Mouse (Mus musculus) heart, postnatal 36 days (tissue): ENCODE measurements around the gene Imp3. TPM values are rescaled to one million over a fixed set of nuclear protein-coding genes. Genes with fewer than 3 reads are reported as not detected.
A peak's percentile ranks its signal among the peaks of the same experiment; 100 is the strongest.
"Not testable (repeated sequence)": the region's sequence is repeated elsewhere in the genome, so short reads cannot be mapped to it uniquely, and the experiment has no call there.

Experiments used
- DNase-seq, 2 experiments: peaks; one replicate each; pipeline ENCODE4 v3.0.0; 2021 to 2022
- intact Hi-C: fragments of 180-260 bp; cut with DNase I; formaldehyde crosslinking; loops from one replicate; pipeline ENCODE4 v1.15.1; 2025
- total RNA-seq, 2 experiments: library from RNA; stranded (reverse); gene quantifications; 2 replicates each; pipeline ENCODE4 v1.2.3; 2021

Gene Imp3
- total RNA-seq = 10 to 100 TPM; 55.1 to 60.7 TPM

DNA sequence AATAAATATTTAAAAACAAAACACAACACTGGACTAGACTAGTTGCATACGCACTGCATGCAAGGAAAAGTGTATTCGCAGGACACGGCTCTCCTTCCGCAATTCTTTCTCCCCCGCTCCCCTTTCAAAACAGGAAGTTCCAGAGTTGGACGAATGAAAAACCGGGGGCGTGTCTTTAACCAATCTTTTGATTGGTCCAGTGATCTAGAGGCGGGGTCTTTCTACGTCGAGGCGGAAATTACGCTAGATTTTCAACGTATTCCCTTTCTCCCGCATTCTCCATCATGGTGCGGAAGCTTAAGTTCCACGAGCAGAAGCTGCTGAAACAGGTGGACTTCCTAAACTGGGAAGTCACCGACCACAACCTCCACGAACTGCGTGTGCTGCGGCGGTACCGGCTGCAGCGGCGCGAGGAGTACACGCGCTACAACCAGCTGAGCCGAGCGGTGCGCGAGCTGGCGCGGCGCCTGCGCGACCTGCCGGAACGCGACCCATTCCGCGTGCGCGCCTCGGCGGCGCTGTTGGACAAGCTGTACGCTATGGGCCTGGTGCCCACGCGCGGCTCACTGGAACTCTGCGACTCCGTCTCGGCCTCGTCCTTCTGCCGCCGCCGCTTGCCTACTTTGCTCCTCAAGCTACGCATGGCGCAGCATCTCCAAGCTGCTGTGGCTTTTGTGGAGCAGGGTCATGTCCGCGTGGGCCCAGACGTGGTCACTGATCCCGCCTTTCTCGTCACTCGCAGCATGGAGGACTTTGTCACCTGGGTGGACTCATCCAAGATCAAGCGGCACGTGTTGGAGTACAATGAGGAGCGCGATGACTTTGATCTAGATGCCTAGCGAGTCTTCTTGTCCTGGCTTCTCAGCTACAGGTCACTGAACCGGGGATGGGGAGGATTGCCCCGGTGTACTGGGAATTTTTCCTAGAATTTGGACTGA is at the start of gene Imp3:
Gene Imp3, plus strand, starts transcription at position 253 of the 938 bp plus-strand sequence.
- intact Hi-C loops = loop anchor here (1.0 to 5.0 kb wide), 2 partner anchors 13 to 60 kb away; partner anchors contain the start of gene Snupn
- peak; percentile 82 to 91 for DNase-seq

DNA sequence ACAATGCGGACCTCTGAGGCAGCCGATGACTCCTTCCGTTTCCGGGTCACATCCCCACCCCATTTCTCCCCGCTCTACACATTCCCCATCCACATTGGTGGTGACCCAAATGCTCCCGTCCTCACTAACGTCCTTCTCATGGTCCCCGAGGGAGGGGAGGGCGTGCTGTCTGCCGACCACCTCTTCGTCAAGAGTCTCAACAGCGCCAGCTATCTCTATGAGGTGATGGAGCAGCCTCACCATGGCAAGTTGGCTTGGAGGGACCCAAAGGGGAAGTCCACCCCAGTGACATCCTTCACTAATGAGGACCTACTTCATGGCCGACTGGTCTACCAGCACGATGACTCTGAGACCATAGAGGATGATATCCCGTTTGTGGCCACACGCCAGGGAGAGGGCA is 49.7 kb upstream of the Imp3 start:
- intact Hi-C loops = no loop called here
- no peak for DNase-seq

DNA sequence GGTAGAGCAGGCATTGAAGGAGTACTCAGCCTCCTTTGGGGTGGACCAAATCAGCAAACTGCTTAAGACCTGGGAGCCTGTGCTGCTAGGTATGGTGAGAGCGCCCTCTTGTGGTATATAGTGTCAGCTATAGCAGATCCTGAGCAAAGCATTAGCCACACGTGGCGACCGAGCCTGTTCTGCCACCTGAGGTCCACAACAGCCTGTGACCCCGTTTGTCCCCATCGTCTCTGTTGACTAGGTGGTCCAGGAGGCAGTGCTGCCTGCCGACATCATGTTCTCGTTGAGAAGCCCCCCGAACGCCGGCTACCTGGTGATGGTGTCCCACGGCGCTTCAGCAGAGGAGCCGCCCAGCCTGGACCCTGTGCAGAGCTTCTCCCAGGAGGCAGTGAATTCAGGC is 47.5 kb upstream of the Imp3 start:
- peak; percentile 71 to 76 for DNase-seq
- intact Hi-C loops = loop anchor here (1.0 to 5.0 kb wide), 5 partner anchors 37 to 162 kb away; partner anchors contain the start of gene Snupn

DNA sequence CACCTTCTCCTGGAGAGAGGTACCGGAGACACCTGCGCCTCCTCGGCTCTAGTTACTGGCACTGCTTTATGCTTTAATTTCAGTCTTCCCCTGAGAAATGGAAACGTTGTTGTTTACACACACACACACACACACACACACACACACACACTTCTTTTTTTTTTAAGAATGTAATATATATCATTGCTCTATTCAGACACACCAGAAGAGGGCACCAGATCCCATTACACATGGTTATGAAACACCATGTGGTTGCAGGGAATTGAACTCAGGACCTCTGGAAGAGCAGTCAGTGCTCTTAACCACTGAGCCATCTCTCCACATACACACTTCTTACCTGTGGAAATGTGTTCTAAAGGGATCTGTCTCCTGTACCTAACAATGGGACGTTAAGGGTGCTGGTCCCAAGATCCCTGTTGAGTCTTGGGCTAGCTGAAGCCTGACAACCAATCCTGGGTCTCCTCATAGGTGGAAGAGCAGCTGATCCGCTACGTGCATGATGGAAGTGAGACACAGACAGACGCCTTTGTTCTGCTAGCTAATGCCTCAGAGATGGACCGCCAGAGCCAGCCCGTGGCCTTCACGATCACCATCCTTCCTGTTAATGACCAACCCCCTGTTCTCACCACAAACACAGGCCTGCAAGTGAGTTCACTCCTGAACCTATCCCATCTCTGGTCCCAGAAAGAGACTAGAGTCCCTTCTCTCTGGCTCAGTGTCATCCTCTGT is 46.6 kb upstream of the Imp3 start:
- DNase-seq = no peak
- intact Hi-C loops = loop anchor here (1.0 to 5.0 kb wide), 4 partner anchors 36 to 240 kb away; partner anchors contain the start of genes Man2c1 and Snupn

DNA sequence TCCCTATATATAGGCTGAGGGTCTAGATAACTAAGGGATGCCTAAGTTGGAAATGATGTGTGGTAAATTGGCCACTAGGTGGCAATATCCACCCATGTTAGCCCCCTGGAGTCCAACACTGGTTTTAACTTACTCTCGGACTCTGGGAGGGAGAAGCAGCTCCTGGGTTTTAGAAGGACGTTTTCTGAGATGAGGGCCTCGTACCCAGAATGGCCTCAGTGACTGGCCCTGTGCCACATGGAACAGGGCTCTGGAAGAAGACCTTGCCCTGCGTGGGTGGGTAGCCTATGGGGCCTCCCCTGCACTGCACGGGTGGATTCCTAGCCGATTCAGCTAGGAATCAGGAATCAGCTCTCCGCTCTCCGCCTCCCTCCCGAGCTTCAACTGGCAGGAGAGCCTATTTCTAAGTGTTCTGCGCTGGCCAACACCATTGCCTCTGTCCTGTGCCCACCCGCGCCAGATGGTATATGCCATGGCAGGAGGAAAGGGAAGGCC is 45.7 kb upstream of the Imp3 start:
- DNase-seq = peak; percentile 62 to 71
- intact Hi-C loops = loop anchor here (1.0 to 5.0 kb wide), 4 partner anchors 35 to 239 kb away; partner anchors contain the start of genes Man2c1 and Snupn

DNA sequence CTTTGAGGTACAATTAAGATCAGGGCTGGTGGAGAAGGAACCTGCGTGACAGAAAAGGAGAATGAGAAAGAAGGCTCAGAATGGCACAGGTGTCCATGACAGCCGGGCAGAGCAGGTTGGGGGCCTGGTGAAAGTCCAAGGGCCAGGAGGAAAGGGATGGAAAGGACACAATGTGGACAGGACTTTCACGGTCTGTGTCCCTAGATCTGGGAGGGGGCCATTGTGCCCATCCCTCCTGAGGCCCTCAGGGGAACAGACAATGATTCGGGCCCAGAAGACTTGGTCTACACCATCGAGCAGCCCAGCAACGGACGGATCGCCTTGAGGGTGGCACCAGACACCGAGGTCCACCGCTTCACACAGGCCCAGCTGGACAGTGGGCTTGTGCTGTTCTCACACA is 45.2 kb upstream of the Imp3 start:
- intact Hi-C loops = loop anchor here (5.0 kb wide), 1 partner anchor 160 kb away; no protein-coding TSS in a partner anchor

DNA sequence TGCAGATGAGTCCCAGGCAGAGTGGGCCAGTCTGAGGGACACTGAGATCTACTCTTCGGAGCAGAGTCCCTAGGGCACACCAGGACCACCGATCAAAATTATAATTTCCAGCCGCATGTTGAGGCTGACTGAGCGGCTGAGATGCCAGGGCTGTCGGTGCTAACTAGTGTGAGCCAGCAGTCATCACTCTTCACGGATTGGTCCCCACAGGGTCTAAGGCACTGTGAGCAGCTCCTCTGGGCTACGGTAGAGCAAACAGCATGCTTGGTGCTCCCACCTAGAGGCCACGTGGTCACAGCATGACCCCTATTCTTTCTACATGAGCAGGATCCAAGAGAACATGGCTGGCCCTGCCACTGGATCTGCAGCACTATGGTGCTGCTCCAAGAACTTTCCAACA is 44.0 kb upstream of the Imp3 start:
- intact Hi-C loops = loop anchor here (5.0 kb wide), 1 partner anchor 159 kb away; no protein-coding TSS in a partner anchor
- DNase-seq = no peak

More for the DNA sequence above, 45.2 kb upstream of the Imp3 start:
- DNase-seq = no peak

DNA sequence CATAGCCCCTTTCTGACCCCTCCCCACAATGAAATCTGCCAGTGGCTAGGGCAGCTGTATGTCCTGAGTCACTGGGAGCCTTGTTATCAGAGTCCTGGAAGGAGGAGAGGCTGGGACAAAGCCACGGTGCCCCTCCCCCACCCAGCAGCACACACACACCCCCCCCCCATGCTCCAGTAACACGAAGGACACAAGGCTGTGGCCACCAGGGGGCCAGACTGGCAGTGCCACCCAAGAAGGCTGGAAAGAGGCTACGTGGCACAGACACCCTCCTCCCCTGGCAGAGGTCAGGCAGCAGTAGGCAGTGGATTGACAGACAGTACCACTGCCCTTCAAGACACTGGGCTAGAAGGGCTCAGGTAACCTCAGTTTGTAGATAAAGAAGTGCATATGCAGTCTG is 43.3 kb upstream of the Imp3 start:
- DNase-seq = no peak

DNA sequence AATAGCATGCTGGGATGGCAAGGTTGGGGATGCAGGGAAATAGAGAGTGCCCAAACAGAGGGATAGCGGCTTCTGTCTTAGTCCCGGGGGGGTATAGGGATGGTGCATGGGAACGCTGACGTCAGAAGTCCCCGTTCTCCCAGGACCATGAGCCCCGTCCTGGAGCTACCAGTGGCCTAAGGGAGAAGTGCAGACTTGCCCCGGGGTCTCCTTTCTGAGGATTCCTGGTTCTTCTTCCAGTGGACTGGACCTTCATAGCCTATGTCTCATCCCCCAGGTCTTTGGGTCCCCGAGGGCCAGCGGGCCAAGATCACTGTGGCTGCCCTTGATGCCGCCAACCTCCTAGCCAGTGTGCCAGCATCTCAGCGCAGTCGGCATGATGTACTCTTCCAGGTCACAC is 40.5 kb upstream of the Imp3 start:
- intact Hi-C loops = loop anchor here (2.0 kb wide), 1 partner anchor 26 kb away; no protein-coding TSS in a partner anchor
- DNase-seq = no peak

More for the DNA sequence above, 43.3 kb upstream of the Imp3 start:
- intact Hi-C loops = loop anchor here (2.0 to 5.0 kb wide), 2 partner anchors 158 to 327 kb away; no protein-coding TSS in a partner anchor

DNA sequence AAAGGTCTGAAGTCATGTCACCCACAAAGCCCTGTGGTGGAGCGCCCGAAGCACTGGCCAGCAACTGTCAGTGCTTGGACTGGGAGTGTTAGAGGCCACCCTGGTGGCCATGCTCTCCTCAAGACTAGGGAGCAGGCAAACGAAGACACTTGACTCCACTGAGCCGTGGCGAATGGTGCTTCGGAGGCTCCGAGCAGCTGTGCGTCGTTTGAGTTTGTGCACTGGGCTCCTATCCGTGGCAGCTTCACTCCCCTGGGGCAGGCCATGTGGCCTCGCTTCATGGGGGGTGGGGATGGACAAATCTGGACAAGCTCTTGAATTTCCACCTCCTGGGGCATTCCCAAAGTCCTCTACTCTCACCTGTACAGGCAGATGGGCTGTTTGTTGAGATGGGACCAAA is 37.9 kb upstream of the Imp3 start:
- no peak for DNase-seq
- intact Hi-C loops = no loop called here

DNA sequence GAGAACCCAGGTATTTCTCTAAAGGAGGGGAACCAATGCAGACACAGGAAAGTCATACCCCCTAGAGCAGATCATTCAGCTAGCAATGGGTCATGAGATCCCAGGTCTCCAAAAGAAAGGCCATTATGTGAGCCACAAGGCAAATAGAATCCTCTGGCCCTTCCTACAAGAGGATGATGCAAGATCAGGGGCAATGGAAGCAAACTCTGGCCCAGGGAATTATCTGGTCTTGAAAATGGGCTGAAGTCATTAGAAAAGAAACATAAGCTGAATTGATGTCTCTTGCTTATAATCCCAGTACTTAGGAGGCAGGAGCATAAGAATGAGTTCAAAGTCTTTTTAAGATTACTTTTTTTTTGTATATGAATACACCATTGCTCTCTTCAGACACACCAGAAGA is 37.2 kb upstream of the Imp3 start:
- intact Hi-C loops = no loop called here
- DNase-seq = no peak

DNA sequence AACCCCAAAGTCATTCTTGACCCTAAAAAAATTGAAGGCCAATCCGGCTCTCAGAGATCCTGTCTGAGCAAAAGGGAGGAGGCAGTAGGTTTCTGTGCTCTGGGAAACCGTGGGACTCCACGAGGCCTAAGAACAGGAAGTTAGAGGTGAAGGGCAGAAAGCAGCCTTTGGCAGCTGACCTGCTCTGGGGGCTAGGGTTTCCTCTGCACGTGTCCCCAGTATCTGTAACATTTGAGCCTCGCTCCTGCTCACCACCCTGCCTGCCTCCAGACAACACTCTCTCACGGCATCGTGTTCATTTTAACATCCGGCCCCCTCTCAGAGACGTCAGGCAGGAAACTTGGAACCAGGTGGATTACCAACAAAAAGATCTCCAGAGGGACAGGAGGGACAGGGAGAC is 36.7 kb upstream of the Imp3 start:
- DNase-seq = no peak
- intact Hi-C loops = no loop called here

DNA sequence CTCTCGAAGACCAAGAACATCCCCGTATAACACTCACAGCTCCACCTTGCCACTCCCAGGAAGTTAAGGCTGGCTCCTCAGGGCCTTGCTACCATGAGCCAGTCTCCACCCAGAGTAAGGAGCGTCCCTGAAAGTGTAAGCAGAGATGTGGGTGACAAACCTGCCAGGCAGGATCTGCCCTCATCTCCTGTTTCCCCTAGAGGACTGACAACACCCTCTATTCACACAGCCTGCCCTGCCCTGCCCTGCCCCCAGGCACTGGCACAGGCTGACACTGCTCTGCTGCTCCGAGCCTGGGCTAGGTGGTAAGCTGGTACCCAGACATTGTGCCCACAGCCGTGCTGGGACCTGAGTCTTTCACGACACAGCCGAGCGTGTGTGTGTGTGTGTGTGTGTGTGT is 36.1 kb upstream of the Imp3 start:
- no peak for DNase-seq
- intact Hi-C loops = no loop called here

DNA sequence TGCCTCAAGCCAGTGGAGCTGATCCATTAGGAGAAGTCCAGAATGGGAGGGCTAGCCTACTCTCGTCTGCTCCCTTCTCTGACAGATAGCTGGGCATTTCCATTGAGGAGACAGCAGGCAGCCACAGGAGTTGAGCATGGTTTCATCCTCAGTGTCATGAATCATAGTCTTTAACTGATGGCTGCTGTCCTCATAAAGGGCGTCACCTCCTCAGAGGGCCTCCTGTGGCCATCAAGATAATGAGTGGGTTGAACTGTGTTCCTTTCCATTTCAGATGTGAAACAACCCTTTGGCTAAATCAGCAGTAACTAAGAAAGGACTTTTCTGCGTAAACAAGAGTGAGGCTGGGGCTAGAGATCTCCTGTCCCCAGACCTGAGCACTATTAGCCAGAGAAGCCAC is 33.6 kb upstream of the Imp3 start:
- DNase-seq = no peak
- intact Hi-C loops = no loop called here

DNA sequence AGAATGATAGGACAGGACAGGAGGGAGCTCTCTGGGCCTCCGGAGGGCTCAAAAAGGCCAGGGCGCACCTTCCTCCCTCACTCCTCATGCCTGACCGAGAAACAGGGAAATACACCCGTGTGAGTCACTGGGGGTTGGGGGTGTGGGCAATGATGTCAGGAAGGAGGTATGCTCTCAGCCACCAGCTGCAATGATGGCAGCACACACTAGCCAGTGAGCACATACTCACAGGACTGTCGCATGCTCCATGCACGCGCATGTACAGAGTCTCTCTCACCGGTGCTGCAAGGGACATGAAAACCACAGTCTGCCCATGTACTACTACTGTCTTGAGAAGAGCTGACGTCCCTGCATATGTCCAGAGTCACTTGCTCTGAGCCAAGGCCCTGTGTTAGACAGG is 29.7 kb upstream of the Imp3 start:
- no peak for DNase-seq
- intact Hi-C loops = no loop called here

DNA sequence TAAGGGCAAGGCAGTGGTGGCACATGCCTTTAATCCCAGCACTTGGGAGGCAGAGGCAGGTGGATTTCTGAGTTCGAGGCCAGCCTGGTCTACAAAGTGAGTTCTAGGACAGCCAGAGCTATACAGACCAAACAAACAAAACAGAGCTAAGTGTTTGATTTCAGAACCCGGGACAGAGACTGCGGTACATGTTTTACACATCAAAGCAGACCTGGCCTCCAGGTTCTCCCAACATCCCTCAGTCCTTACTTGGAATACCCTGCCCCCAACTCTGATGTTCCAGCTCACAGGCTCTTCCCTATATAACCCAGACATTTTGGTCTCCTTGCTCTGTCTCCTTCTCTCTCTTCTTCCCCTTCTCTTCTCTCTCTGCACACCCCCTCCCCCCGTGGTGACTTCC is 27.3 kb upstream of the Imp3 start:
- intact Hi-C loops, DNase-seq: not testable (repeated sequence)

DNA sequence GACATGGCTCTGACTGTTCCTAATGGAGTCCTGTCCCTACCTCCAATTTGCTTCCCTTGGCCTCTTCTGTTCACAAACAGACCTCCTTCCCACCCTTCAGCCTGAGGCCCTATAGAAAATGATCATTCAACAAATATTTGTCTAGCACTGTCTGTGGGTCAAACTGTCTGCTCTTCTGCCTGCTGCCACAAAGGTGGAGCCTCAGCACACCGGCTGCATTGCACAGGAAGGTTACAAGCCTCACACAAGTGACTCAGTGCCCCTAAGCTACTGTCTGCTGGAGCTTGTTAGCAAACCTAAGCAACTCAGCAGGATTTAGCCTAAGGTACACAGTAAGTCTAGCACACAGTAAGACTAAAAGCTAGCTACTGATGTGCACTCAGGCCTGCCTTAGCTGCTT is 26.3 kb upstream of the Imp3 start:
- intact Hi-C loops = no loop called here
- no peak for DNase-seq

DNA sequence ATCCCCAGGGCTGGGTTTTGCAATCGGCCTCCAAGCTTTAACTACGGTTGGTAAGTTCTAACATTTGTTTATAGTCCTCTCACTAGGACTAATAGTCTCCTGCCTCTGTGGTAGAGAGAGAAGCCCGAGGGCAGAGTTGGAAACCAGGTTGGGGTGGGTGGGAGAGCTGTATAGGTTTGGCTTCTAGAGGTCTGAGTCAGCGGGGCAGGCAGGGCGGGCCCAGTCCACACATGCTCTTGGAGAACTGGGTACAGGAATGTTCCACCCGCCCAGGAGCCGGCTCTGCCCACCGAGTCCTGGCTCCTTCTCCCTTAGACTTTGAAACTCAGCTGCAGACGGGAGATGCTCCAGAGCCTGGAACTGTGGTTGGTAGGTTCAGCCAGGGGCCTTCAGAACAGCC is 23.3 kb upstream of the Imp3 start:
- DNase-seq = no peak

DNA sequence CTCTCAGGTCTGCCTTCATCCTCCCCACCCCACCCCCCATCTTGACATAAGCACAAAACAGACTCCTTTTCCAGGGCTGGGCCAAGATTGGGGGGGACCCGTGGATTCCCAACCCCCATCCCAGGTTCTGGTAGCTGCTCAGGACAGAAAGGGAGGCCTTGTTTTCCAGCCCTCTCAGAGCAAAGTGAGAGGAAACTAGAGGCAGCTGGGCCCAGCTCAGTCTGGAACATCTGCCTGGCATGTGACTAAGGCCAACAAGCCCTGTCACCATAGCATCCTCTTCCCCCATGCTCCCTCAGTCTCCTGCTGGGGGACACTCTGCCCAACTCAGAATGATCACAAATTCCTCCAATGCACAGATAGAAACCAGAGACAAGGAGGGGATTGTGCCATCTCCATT is 22.2 kb upstream of the Imp3 start:
- intact Hi-C loops = no loop called here
- no peak for DNase-seq

More for the DNA sequence above, 23.3 kb upstream of the Imp3 start:
- intact Hi-C loops = no loop called here

DNA sequence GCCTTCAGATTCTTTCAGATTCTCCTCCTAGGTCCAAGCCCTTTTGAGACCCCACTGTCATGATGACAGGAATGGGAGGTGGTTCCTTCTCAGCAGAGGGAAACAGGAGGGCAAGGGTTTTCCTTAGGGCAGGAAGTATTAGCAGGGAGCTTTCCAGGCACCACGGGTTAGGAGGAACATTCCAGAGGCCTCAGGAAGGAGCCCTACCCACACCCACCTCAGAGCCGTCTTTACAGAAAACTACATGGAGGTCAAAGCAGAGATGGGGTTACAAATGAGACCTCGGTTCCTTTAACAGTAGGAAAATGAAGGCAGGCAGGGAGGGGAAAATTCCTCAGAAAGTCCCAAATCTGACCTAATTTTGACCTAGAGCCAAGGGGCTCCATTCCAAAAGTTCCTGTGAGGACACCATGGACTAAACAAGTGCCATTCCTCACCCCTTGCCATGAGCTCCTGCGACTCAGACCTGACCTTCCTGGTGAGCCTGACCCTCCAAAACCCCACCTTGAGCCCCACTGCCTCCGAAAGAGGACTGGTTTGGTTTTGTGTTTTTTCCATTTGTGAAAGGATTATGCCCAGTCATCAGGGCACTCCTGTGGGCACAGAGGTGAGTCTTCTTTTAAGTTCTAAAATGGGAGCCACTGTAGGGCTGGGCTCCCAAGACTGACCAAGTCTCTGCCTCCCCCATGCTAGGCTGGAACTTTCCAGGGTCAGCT is 21.4 kb upstream of the Imp3 start:
- intact Hi-C loops = no loop called here
- DNase-seq = peak in 1 of 2 experiments; percentile 55
